Mouse (Mus musculus) mammary gland, adult 2 months (tissue): ENCODE results near the gene Jph2. TPM values are rescaled to one million over a fixed set of nuclear protein-coding genes. Genes with fewer than 3 reads are reported as not detected.

ENCODE experiments used
- polyA plus RNA-seq: library from polyadenylated mRNA; depleted of rRNA; stranded (reverse); fragments of >200 nt; gene quantifications from 2 replicates; pipeline ENCODE4 v1.2.3, GENCODE M21; 2012; ENCODE audit warnings: low replicate concordance; rRNA removed

Gene Jph2
- 9.0 and 68.6 TPM in 2 replicates for polyA plus RNA-seq

GRCm38 (mm10) chr2:163397905-163398304 lies at the start of gene Jph2:
Jph2 (minus strand) TSS chr2:163397993.

GRCm38 (mm10) chr2:163438246-163438618 lies 40.4 kb upstream of the Jph2 start, which contains the start of gene Gdap1l1:
Gdap1l1 (plus strand) TSS chr2:163438476.

DNA sequence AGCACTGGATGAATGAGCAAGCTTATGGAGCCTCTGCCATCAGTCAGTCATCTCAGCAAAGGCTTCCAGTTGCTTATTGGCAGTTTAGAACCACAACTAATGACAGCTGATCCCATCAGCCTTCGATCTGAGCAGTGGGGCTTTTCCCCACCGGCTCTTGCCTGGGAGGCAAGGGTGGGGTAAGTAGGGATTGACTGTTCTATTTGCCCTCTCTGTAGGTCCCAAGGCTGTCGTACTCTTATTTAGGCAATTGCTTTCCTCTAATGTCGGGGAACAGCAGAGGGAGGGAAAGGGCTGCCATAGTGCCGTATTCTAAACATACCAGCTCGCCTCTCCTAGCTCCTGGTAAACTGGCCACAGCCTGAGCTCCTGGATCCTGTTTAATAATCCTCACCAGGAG lies 26.8 kb upstream of the Jph2 start, which contains the start of gene Oser1:
TSS of gene Oser1 (minus strand) at position 101 of the 400 bp plus-strand sequence.

Other genes with a start within 250 kb of the Jph2 start
- 50.5 and 179 TPM in 2 replicates for gene Tox2, start 194.9 kb downstream of the Jph2 start, polyA plus RNA-seq
- 8.0 and 20.3 TPM in 2 replicates for gene Oser1, start 26.7 kb upstream of the Jph2 start, polyA plus RNA-seq
- 1.1 and 2.5 TPM in 2 replicates for gene Gdap1l1, start 40.5 kb upstream of the Jph2 start, polyA plus RNA-seq
- 56.3 TPM in 2 replicates for gene Fitm2, start 74.6 kb upstream of the Jph2 start, polyA plus RNA-seq
- gene R3hdml, start 94.3 kb upstream of the Jph2 start, polyA plus RNA-seq: 14.0 and 14.7 TPM in 2 replicates
- 0.07 and 1.0 TPM in 2 replicates for gene Hnf4a, start 108.8 kb upstream of the Jph2 start, polyA plus RNA-seq
- 24.3 and 46.4 TPM in 2 replicates for gene Ttpal, start 204.3 kb upstream of the Jph2 start, polyA plus RNA-seq
- 326 and 633 TPM in 2 replicates for gene Serinc3, start 247.1 kb upstream of the Jph2 start, polyA plus RNA-seq